Mouse (Mus musculus) left cerebral cortex, adult 9 months (tissue): ENCODE data around the gene Ppil2.

Experiments
- DNase-seq, 2 experiments: peaks; one replicate each; pipeline ENCODE4 v3.0.0; 2022; ENCODE audit warnings: low spot score in 2 of 2

Gene Ppil2

DNA sequence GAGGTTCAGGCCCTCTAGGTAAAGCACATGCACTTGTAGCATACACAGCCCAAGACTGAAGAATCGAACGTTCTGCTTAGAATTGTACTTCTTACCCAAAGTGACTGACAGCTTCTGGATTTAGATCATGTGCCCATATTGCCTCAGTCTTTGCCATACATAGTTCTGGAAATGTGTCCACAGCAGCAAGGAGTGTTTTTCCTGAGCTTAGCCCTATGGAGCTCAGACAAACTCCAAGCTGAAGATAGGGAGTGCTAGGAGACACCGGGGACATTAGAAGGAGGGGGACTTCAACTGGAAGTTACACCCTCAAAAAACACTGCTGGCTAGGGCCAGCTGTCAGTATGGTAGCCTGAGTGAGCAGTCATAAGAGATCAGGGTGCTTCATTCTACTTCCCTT lies 70.3 kb downstream of the Ppil2 start:
- DNase-seq: no peak
